Mouse (Mus musculus) spleen, embryonic (tissue): ENCODE measurements at regions not wholly inside any gene's neighbourhood (a gene's known extent, or its start where the extent isn't known, plus 50 kb on each side); places are given as distances from the start of the nearest gene placed in this dataset.

Experiments
- CTCF ChIA-PET: fragments of 350-600 bp; sonication (Branson Sonifier 250); formaldehyde crosslinking; loops from one replicate; lab custom pipeline; 2022; lab: Charles Lee

DNA sequence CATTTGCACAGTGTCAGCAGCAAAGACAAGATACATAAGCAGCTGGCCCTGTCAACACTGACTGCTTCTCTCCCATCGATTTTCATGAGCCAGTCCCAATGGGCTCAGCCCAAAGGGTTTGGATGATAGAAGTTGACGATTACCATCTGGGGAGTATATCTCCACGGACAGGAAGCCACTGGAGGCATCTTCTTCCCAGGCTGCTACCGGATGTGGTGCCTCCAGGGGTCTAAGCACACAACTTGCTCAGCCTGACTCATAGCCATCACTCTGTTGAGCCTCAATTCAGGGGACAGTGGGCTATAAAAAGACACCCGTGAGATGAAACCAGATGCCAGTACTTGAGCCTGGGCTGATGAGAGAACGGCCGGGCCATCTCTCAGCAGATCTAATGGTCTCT is 71.1 kb upstream of the Hif1a start:
- CTCF ChIA-PET = no interaction called here

DNA sequence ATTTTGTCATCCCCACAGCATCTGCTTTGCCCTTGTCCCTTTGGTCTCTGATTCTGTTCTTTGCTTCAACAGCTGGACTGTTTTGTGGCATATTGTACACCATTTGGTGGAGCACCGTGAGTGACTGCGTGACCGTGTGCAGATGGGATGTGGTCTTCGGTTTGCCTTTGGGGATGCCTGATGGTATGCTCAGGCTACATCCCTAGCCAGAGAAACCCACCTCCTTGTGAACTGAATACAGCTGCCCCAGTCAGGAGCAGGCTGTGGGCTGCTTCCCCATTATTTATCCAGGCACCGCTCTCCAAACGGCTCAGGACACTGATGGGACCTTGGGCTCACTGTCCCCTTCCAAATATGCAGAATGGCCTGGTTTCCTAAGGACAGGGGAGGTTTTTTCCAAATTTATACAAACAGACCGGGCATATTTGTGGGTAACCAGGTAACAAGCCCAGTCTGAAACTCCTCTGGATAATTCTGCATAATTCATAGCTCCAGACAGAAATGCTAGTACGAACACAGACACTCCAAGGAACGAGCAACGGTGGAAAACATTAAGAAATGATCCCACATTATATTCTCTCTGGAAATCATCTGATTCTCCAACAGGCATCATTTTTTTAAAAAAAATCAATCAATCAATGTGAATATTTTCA is 70.5 kb upstream of the Hif1a start:
- CTCF ChIA-PET = no interaction called here

DNA sequence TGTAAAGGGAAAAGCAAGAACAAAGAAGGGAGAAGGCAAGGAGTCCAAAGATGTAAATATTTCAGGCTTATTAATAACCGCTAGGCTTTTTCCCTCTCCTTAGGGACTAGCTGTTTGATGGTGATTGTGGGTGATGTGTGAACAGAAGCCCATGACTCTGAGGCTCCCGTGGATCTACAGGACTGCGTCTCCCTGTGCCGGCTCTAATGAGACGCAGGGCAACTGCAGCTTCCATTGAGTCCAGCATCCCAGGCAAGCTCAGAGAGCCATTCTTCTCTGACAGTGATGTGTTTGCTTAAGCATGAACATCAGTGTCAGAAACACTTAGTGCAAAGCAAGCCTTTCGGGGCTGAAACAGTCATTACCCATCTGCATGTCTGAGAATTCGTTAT is 70.0 kb upstream of the Hif1a start:
- CTCF ChIA-PET = no interaction called here

DNA sequence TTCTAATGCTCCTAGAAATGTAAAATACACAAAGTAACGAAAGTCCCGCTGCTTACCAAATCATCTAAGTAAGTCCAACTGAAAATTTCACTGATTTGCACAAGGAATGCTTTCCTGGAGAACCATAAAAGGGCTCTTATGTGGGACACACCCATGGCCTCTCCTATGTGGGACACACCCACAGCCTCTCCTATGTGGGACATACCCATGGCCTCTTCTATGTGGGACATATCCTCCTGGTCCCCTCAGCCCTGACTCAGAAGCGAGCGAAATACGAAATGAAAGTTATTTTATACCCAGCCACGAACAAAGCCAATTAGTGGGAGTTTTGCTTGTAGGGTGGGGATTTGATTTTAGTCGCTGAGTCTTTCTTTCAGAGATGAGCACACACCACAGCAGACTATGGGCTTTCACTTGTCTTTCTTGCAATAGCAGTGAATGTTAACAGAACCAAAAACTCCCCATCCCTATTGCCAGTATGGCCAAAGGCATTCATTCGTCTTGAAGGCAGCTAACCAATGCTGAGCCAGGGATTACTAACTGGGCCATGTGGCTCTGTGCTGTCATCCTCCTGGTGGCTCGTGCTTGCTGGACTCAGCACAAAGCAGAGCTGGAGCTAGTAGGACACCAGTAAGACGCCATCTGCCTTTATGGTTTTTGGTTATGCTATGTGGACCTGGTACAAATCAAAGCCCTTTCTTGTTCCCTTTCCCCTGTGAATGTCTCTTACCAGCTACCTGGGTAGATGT is 69.4 kb upstream of the Hif1a start:
- CTCF ChIA-PET = no interaction called here

DNA sequence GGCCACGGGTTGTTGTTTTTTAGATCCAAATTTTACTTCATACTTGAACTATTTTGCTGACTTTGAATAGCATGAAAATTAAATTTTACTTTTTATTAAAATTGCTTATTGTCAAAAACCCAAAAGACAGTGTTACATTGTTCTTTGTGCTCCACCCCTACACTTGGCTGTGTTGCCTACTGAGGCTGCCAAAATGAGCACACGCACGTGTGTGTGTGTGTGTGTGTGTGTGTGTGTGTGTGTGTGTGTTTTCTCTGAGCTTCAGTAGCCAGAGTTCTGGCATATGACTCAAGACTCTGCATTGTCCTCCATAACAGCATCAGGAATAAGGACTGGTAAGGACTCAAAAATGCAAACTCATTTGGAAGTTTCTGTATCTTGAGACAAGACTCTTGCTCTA is 68.4 kb upstream of the Hif1a start:
- CTCF ChIA-PET = no interaction called here

DNA sequence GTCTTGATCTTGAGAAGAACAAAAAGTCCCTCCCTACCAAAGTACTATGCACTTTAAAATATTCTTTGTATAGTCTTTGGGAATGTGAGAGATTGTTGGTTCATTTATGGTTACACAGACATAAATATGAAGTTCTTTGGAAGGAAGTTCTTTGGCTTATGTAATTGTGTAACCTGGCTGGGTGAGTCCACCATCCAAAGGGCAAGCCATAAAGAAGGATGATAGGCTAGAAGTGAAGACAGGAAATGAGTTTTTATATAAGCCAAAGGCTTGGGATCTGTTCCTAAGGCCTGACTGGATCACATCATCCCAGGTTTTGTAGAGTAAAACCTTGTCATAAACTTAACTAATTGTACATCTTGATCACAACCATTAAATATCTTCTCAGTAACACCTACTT is 65.0 kb upstream of the Hif1a start:
- CTCF ChIA-PET = no interaction called here

DNA sequence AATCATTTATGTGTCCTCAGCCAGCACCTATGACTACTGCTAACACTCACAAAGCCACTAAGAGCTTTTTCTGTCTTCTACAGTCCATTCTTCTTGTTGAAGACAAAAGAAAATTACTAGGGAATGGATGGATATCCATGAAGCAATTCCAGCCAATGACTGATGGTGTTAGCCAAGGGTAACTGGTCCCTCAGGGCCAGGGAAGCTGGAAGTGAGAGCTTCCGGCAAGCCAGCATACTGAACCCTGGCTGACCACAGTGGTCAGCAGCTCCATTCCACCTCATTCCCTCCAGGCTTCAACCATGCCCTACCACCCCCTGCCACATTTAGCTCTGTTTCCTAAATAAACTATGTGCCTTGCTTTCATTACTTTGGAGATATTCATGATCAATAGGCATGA is 64.1 kb upstream of the Hif1a start:
- CTCF ChIA-PET = no interaction called here

DNA sequence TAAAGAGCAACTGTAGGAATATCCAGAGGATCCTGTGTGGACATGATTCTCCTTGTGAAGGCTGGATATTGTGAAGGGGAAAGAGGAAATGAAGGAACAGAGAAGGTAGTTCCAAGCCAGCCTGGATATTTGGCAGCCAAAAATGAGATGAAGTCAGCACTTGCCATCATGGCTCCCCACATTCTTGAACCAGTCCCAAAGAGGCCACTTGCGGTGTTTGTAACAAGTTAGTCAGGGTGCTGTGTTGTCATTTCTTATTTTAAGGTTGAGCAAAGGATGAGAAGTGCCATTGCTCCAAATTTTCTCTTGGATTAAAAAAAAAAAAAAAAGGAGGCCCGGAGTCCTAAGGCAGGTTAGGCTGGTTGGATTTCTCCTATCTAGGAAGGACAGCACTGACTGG is 63.3 kb upstream of the Hif1a start:
- CTCF ChIA-PET = no interaction called here

DNA sequence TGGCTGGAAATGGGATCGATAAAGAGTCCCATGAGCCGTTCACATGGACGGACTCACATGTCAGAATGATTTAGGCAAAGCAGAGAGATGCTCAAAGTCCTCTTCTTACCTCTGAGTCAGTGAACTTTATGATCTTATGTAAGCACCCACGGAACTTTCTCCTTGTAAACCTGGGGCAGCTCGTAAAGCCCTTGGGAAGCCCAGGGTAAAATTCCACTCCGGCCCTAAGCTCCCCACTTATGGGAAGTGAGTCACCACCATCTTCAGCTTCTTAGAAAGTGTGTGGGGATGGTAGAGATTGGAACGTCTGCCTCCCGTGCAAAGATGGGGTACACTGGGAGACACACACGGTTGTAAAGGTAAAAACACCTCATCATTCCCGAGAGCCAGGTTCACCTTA is 62.8 kb upstream of the Hif1a start:
- CTCF ChIA-PET = no interaction called here

DNA sequence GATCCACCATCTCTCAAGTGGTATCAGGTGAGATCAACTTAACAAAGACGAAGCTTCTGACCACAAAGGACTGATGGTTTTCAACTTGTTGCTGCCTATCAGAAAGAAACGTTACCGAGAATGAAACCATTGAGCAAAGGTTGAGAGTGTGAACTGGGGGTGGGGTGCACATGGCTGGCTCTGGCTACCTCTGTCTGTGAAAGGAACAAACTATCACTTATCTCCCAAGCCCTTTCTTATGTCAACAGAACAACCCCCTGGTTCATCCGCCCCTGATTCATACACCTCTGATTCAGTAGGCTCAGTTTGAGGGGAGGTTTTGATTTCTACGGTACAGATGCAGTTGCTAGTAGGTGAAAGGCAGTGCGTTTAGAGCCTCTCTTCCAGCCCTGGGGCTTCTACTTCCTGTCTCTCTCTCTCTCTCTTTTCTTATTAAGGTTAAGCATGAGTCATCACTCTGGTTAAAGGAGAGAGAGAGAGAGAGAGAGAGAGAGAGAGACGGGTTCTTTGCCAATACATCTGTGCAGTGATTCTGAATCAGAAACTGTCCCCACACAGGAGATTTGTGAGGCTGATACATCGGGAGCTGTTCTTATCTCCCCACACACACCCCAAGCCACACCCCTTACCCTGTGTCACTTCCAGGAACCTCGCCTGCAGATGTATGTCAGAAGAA is 59.0 kb upstream of the Hif1a start:
- CTCF ChIA-PET = no interaction called here

DNA sequence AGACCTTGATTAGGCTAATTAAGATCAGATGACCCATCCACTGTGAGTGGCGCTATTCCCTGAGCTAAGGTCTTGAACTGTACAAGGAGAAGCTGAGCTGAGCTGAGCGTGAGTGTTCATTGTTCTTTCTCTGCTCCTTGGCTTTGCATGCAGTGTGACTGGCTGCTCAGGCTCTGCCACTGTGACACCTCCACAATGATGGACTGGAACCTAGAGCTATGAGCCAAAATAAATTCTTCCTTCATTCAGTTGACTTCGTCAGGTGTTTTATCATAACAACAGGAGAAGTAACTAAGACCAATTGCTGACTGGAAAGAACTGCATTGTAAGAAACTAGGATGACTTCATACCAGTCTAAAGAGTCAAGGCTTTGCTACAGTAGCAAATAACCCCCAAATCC is 56.4 kb upstream of the Hif1a start:
- CTCF ChIA-PET = interaction anchor here (0.5 kb wide), 1 partner anchor 16 kb away, joined by 4 read pairs; no protein-coding TSS in a partner anchor

DNA sequence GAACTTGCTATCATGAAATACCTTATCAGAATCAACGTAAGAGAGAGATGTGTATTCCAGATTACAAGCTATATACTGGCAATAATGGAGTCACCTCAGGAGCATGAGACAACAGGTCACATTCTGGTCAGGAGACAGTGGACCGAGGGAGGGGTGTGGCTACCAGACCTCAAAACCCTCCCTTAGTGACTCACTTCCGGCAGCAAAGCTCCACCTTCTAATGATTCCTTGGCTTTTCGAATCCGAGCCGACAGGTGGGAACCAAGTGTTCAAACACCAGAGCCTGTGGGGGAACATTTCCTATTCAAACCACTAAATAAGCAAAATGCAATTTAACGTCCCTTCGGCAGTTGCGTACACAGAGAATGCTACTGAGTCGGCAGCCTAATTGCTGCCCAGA is 54.5 kb upstream of the Hif1a start:
- CTCF ChIA-PET = no interaction called here

DNA sequence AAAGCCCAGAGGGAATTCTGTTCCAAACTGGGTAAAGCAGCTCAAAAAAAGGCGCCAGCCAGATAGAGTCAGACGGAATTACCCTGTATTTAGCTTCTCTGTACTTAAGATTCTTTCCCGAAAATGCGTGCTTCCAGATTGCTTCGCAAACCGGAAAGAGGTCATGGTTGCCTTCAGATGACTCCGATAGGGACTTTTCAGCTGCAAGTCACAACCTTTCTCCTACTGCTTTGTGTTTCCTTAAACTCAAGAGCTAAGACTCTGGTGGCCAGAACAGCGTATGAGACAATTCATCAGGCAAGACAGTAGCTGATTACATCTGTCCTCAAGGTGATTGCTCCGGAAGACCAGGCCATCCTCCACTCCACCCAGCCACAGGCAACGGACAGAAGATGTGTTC is 53.8 kb upstream of the Hif1a start:
- CTCF ChIA-PET = no interaction called here

DNA sequence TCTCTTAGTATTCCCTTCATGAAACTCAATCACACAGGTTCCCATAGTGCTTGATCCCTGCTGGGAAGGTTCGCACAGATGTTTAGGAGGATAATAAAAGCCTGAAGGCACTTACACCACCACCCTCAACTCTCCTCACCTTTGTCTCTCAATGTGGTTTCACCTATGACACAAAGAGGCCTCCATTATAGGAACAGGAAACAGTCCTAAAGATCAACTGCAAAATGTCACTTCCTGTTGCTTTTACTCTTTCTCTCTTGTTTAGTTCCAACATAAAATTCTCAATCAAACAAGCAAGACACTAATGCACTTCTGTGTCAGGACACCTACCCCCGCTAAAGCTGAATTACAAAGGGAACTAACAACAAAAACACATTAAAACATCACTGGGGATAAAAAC is 50.3 kb upstream of the Hif1a start:
- CTCF ChIA-PET = no interaction called here
